Mouse (Mus musculus): ENCODE results near the gene Gm9903.

GRCm38 (mm10) chr5:33651921-33652782 is 22.4 kb downstream of the Gm9903 start, which contains the start of gene Slbp:
- TF ChIP-seq CTCF (IDR thresholded peaks at IDR 0.05; ENCODE audit: low read depth, low read length) (no peak), POLR2A (IDR thresholded peaks at IDR 0.05; ENCODE audit: extremely low read depth, insufficient read depth, low read length) (peak; percentile 98)
